Mouse (Mus musculus) layer of hippocampus, adult 18-20 months (tissue): ENCODE measurements around the gene Itpkb. TPM values are rescaled to one million over a fixed set of nuclear protein-coding genes. Genes with fewer than 3 reads are reported as not detected.
A peak's percentile ranks its signal among the peaks of the same experiment; 100 is the strongest.

Experiments used
- DNase-seq, 2 experiments: peaks; one replicate each; pipeline ENCODE4 v3.0.0; 2022; ENCODE audit warnings: low spot score in 2 of 2
- long read RNA-seq: library from polyadenylated mRNA; stranded (forward); transcript quantifications from one replicate; pipeline ENCODE4 v2.0.0, GENCODE M21; 2021
- total RNA-seq, 2 experiments: library from RNA; stranded (reverse); gene quantifications; 2 replicates each; pipeline ENCODE4 v1.2.3; 2021

Itpkb gene
- total RNA-seq, result 10 to 100 TPM; 27.2 to 27.4 TPM
- long read RNA-seq, partial matches to known transcripts, result 9 of 13 reads
- long read RNA-seq, other reads (novel, unspliced or antisense), result 4 of 13 reads

DNA sequence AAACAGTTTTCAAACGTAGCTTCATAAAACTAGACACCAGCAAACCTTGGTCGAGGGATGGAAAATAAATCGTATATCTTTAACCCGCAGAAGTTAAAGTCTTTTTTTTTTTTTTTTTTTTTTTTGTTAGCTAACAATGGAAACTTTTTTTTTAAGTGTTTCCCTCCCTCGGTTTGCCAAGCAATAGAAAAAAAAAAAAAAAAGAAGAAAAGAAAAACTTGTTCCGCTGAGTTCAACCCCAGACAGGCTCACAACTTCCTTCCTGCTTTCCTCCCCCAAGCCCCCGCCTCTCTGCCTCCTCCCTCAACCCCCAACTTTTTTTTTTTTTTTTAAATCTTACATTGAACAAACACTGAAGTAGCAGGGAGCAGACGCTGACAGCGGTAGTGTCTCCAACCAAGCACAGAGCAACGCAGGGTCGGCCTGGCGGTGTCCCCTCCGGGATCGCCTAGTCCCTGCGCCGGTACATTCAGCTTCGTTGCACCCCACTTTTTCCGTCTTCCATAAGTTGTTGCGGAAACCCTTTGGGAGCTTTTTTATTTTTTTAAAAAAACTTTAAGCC lies at the start of gene Itpkb:
TSS of gene Itpkb (plus strand) at position 341 of the 562 bp plus-strand sequence.
- DNase-seq, result peak in 1 of 2 experiments; percentile 37

DNA sequence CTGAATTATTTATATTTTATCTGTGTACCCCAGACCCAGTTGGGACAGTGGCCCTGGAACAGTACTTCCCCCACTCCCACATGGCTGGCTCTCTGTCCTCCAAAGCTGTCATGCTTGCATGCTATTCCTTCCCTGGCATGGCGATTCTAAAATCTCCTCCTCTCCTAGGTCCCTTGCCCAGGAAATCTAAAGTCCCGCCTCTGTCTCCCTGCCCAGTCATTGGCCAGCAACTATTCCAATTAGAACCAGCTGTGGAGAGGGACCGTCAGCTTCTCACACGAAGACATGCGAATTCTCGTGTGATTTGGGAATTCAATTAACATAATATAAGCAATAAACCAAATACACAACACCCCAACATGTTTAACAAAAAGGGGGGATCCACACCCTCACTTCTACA lies 47.7 kb upstream of the Itpkb start:
- no peak for DNase-seq

DNA sequence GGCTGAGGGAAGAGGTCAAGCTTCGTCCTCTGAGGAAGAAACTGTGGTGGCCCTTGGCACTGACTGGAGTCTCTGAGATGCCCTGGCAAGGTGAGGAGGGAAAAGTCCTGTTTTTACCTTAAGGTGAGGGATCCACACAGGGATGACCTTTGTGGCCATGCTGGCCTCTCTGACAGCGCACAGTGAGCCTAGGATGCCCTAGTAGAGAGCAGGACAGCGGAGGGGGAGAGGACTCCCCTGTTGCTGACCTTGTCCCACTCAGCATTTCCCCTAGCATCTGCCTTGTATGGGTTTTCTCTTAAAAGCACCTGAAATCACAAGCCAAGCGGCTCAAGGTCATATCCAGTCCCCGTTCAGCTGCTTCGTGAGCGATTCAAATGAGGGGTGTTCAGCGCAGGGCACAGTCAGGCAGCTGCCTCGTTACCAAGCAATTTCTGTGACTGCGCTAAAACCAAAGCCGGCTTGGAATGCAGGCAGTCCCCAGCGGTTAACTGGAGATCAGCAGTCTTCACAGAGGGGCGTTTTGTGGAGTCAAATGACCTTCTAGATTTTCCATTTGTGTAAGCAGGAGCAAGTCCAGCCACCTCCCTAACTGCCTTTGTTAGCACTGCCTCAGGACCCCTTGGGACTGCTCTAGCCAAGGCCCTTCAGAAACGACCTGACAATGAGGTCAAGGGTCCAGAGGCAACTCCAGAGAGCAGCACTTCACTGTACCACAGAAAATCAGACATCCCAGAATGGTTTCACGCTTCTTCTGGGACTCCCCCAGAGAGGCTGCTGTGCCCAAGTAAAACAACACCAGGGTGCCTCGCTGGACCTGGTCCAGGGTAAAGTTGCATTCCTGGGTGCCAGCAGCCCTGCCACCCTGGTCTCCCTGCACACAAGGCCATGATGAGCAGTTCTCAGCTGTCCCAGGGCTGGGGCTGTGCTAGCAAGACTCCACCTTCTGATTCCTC lies 46.2 kb upstream of the Itpkb start:
- DNase-seq, result peak in 1 of 2 experiments; percentile 19

DNA sequence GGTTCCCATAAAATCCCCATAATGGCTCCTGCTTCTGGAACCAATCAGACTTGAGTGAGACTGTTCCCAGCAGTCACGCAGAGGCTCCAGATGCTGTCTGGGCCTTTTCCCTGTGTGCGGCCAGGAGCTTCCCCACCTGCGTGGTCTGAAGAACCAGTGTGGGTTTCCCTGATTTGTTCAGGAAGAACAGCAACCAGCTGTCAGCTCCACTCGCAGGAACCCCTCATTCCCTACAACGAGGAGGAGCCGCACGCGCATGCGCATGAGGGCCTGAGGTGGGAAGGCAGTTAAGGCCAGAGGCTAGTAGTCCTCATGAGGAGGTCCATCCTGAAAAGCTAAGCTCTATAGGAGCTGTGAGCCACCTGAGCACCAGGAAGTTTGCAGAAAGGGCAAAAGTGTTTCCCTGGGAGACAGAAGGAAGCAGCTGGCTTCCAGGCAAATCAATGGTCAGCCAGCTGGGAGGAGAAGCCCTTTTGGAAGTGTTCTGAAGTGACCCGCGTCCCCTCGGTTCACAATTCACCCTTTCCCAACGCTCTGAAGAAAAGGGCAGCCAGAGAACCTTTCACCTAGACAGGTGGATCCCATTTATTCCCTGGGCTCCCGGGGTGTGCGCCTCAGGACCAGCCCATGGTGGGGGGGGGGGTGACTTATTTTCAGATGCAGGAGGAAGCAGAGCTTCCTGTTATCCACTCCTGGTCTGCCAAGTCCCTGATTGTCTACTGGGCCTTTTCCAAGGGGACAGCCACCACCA lies 44.0 kb upstream of the Itpkb start:
- no peak for DNase-seq

DNA sequence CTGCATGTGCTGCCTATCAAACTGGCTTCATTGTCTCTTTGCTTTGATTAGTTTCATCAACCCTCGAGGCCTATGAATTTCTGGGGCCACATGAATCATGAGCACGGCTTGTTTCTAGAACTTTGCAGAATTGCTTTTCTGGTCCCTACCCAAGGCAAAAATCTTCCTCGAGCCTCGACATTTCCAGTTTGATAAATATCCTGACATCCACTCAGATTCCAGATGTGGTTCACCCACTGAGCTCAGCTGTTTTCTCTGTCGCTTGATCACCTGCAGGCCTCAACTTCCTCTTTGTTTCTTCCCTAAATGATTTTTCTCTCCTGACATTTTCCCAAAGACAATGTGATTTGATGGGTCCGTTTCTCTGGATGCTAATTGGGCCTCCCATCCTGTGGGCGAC lies 42.1 kb upstream of the Itpkb start:
- no peak for DNase-seq

DNA sequence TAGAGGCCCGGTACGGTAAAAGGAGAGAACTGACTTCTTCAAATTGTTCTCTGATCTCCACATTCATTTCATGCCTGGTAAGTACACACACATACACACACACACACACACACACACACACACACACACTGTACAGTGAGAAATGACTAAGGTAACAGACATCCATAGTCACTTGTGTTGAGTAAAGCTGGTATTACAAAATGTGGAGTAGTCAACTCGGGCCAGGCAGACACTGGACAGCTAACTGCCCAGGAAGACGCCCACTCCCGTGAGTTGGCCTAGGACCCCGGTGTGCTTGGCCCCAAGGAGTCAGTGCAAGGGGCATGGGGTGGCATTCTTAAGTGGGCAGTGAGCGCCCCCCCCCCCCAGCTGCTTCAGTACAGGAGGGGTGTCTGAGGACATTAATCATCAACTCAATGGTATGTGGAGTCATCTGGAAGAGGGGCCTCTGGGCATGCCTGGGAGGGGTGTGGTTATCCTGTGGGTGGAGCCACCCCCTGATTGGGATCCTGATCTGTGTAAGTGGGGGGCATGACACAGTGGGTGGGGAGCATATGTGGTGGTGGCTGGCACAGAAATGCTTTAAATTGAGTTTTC lies 41.3 kb upstream of the Itpkb start:
- no peak for DNase-seq

DNA sequence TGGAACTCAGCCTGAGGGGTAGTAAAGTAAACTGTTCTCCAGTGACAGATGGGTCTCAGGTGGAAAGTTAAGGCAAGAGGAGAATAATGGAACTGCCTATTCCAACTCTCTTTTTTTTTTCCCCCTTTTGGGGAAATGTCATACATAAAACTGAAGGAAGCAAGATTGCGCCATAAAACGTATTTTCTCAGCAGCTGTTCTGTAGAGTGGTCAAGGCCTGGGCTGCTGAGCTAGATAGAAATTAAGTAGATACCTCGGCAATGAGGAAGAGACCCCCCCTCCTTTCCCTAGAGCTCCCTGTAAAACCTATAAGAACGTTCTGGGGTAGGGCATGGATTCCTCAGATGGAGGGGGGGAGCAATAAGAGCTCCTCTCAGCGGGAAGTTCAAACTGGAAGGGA lies 40.5 kb upstream of the Itpkb start:
- DNase-seq, result no peak

DNA sequence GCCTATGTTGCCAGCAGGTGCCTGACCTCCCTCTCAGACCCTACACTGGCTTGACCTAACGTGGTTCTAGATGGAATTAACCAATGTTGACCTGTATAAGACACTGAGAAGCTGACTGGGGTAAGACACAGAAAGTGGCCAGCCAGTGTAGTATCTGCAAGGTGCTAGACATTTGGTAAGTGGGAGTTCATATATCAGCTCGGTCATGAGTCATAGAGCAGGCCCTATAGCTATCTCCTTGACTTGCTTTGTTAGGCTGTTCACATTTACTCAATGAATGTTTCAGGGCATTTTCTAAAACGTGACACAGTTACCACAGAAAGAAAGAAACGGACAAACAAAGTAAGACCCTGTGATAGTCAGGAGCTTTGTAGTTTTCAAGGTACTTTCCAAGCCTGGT lies 39.9 kb upstream of the Itpkb start:
- no peak for DNase-seq

DNA sequence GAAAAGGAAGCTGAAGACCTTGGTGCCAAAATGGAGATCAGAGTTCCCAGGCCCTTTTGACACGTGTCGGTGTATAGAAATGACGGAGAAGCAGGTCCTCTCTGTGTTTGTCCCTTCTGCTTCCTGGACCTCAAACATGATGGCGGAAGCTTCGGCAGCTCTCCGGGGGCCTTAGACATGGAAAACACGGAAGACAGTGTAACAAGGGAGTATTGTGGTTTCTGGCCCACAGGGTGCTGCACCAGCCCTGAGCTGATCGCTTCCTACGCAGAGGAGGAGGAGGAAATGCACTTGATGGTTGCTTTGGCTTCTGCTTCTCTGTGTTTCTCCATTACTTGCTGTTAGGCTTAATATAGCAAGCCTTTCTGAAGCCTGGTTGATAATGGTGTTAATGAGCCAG lies 34.2 kb upstream of the Itpkb start:
- DNase-seq, result no peak

DNA sequence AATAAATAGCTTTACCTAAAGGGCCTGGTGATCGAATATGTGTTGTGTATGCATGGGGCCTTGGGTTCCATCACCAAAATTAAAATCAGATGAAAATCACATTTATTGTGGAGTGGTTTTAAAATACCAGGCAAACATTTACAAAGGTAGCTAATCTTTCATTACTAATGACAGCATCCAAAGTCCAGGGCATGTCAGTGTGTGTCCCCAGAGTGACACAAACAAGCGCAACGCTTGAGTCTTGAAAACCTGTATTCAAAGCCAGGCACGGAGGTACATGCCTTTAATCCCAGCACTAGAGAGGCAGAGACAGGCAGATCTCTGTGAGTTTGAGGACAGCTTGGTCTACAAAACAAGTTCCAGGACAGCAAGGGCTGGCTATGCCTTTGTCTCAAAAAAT lies 30.6 kb upstream of the Itpkb start:
- DNase-seq, result no peak

DNA sequence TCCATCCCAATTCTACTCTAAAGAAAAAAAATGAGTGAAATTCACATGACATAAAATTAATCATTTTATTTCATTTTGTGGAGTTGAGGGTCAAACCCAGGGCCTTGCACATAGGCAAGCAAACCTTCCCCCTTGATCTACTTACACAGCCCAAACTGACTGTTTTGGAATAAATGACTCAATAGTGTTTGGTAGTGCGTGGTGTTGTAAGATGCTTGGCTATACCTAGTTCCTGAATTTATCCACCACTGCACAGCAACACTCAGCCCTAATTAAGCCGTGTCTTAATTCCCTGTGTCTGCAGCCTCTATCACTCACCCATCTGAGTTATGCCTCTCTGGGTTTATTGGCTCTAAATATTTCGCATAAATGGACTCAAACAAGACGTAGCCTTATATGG lies 30.0 kb upstream of the Itpkb start:
- DNase-seq, result no peak

DNA sequence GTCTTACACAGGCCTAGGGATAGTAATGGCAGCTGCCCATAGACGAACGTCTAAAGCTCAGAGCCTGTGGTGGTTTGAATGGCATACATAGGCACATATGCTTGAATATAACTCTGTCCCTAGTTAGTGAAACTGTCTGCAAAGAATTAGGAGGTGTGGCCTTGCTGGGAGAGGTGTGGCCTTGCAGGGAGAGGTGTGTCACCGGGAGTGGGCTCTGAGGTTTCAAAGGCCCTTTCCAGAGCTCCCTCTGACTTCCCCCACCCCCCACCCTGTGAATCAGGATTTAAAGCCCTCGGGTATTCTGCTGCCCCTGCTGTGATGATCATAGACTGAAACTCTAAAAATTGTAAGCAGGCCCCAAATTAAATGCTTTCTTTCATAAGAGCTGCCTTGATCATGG lies 29.3 kb upstream of the Itpkb start:
- DNase-seq, result no peak

DNA sequence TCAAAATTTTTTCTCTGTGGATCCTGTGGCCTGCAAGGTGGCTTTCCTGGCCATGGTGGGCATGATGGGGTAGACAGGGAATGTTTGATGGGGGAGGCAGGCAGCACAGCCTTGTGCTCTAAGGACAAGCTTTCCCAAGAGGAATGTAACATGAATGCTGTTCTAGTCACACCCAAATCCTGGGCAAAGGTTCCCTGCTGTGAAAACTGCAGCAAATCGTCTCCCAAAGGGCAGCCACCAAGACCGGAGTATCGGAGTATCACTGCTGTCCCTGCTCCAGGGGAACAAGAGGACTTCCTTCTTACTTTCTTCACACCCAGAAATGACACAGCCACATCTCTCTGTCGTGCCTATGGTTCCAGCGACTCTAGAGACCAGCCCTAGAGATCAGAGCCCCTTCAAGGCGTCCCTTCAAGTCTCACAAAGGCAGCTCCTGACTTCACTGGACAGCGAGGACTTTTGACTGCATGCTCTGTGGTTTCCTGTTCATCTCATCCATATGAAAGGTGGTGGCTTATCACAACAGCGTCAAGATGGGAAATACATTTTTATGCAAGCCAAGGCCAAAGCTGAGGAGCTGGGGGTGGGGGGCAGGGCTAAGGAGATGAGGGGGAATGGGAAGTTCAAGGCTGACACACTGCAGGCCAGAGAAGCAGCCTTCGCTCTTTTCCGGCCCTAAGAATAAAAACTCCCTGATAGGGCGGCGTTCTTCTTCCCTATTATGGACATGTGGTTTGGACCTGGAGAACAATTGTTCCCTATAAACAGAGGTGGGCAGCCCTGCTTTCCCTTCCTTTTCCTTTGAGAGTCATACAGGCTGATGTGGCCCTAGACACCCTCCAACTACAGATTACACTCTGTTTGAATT lies 27.8 kb upstream of the Itpkb start:
- no peak for DNase-seq

DNA sequence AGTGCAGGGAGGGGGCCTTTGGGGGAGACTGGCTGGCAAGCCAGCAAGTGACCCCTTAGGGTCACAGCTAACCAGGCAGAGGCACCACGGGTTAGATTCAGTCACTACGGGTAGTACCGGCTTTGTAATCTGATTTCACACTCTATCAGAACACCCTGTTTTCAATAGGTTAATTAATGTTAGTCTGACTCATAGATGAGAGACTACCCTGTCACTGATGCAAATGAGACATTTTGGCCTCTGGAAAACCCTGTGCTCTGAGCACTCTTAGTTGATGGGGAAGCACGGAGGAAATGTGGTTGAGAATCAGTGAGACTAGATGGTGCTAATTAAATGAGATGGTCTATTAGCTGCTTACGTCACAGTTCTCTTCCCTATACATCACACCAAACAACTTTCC lies 26.7 kb upstream of the Itpkb start:
- DNase-seq, result no peak

DNA sequence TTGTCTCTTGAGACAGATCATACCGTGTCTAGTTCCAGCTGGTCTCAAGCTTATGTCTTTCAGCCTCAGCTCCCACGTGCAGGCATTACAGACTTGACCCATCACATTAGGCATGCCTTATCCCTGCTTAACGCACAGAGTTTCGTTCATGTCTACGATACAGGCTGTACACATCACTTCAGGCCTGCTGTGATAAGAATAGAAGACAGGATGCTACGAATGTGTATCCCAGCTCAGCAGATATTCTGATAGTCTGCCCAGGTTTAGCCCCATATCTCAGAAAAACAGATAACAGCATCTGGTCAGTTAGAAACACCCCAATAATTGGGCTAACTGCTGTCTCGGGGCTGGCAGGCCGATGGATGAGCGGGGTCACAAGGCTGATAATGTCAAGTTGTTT lies 23.4 kb upstream of the Itpkb start:
- DNase-seq, result no peak

DNA sequence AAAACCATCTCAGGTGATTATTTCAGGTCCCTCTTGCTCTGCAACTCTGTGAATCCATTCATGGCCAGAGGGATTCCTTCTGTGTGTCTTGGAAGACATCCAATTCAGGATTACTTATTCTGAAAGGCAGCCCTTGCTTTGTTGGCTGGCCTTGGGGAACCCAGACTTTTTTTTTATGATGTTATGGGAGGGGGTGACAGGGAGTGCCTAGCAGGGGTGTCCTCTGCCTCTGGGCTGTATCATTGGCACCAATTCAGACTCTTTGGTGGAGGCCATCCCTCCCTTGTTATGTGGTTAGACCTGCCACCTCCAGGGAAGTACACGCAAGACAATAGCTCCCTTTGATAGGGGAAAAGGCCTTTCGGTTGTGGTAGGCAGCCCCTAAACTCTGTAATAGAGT lies 22.6 kb upstream of the Itpkb start:
- DNase-seq, result no peak

DNA sequence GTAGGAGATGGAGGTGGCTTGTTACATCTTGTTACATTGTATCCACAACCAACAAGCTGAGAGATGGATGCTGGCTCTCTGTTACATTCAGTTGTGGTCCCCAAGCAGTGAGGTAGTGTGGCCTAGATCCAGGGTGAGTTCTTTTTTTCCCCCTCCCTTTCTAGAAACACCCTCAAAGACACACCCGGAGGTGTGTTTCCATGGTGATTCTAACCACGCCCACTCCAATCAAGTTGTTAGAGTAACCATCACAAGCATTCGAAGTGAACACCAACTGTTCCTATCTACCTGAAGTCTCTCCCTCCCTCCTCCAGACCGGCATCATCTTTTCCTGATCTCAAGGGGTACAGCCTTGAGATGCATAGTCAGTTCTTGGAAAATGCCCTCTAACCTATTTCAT lies 21.4 kb upstream of the Itpkb start:
- DNase-seq, result no peak

DNA sequence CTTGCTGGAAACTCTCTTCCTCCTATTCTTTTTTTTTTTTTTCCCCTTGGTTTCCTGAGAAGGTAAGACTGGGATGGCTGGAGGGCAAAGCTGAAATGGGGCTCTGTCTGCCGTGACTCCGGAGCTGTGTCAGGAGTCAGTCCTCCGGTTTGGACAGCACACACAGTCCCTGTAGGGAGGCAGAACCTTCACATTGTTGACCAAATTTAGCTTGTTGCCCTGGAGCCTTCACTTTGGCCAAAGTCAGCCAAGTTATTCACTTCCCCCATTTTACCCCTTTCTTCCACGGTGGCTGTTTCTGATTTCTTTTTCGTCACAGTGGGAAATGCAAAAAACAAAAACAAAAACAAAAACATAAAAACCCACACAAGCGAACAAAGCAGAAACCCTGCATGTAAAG lies 18.0 kb upstream of the Itpkb start:
- DNase-seq, result no peak

DNA sequence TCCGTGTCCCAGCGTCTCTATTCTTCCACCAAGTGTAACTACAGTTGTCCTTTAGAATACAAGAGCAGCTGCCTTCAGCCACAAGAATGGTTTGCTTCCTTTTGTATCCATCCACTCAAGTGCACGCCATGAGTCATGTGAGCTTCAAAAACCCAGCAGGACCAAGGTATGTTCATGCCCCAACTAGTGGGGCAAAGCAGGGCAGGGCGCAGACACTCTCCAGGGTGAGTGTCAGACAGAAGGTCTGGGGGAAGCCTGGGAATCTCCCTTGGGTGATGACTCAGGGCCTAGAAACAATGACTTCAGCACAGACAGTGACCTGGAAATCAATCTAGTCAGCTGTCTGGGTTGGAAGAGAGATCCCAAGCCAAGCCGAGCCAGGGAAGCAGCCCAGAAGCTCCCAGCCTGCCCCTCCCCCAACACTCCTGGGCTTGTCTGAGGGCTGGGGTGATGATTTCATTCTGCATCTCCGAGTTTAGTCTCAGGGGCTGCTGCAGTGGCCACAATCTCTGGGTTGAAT lies 17.4 kb upstream of the Itpkb start:
- no peak for DNase-seq
